Mouse (Mus musculus): ENCODE measurements around the gene Zc3h10.
A peak's percentile ranks its signal among the peaks of the same experiment; 100 is the strongest.
"Not testable (repeated sequence)": the region's sequence is repeated elsewhere in the genome, so short reads cannot be mapped to it uniquely, and the experiment has no call there.

Gene Zc3h10

DNA sequence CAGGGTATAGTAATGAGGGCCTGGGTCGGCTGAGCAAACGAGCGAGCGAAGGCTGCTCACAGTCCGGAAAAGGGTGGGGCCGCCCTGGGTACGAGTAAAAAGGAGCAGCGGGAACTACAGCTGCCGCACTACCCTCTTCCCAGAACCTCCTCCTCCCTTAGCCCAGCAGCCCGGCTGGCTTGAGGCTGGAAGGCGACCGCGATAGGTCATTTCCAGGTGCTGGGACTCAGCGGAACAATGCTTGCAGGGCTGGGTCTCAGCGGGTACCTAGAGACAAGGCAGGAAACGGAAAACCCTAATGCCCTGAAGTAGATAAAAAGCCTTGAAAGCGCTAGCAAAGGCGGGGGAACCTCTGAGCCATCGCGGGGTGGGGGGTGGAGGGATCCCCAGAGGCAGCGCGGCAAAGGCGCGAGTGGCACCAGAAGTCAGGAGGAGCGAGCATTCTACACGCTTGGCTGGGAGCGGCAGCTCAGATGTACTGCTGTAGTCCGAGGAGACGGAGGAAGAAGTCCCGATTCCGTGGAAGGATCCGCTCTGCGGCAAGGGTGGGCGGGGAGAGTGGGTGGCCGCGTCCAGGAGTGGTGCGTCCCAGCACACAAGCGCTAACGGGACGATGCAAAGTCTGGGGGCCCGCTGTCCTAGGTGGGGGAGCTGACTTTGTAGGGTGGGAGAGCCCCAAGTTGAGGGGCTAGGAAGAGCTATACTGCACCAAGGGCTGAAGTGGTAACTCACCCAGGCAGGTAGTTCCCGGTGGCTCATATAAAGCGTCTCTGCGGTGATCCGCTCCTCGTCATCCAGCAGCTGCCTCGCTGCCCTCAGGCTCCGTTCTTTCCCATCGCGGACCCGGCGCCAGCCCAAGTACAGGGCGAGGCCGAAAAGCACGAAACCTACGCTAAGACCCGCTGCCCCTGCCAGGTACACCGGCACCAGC is 22.6 kb downstream of the Zc3h10 start:
- peak; percentile 36 for DNase-seq (ENCODE audit: low read depth, low spot score)

DNA sequence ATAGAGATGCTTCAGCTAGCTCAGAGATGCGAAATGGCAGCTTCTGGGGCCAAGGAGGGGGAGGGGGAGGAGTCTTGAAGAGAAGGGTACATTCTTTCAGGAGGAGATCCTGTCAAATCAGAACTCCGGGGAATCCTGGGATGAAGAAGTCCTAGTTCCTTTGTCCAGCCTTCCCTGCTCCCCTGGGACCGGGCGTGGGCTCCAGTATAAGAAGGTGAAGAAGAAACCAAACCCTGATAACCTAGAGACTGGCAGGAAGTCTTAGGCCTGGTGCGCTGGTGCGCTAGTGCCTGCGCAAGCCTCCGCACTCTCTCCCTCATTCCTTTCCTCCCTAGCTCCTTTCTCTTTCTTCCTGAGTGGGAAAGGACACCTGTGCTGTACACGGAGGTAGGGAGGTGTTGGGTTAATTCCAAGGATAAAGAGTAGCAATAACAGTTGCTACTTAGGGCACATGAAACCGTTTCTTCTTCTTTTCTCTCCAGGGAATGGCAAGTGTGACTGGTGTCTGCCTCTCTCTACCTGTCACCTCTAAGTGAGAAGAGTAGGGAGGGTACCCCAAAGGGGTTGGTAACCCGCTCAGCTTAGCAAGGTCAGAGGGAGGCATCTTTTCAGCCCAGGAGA is 23.4 kb downstream of the Zc3h10 start:
- DNase-seq (ENCODE audit: low read depth, low spot score) = no peak

- DNase-seq (ENCODE audit: low read depth, low spot score) = no peak
Observed at GRCm38 (mm10) chr10:128522351-128522750, 25.2 kb downstream of the Zc3h10 start.

DNA sequence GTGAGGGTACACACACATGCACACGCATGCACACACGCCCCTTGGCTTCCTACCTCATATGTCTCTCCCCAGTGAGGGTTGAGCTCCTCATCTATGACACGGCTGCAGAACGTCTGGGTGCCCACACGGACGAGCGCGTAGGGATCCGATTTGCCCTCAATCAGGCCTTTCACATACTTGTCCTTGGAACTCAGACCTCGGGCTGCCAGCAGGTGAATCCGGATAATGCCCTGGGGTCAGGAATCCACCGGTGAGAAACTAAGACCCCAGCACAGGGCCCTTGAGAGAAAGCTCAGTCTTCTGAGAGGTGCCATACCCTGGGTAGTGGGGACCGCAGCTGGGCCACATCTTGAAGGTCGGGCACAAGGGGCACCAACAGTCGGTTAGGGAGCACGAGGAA is 27.0 kb downstream of the Zc3h10 start:
- DNase-seq (ENCODE audit: low read depth, low spot score) = no peak

GRCm38 (mm10) chr10:128518833-128519232 is 28.7 kb downstream of the Zc3h10 start:
- no peak for DNase-seq (ENCODE audit: low read depth, low spot score)

DNA sequence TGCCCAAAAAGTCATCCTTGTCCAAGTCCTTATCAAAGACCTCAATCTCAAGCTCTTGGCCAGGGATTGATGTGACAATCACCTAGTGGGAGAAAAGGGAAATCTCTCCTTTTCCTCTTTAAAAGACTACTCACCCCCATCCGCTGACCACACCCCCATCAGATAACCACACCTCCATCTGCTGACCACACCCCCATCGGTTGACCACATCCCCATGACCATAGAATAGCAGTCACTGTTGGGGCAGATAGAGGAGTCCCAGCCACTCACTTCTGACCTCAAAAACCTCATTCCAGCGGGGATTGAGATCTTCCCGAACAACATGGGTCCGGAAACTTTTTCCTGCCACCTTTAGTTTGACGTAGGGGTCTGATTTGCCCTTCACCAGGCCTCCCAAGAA is 30.9 kb downstream of the Zc3h10 start:
- no peak for DNase-seq (ENCODE audit: low read depth, low spot score)

GRCm38 (mm10) chr10:128516029-128516428 is 31.5 kb downstream of the Zc3h10 start:
- DNase-seq (ENCODE audit: low read depth, low spot score) = no peak

DNA sequence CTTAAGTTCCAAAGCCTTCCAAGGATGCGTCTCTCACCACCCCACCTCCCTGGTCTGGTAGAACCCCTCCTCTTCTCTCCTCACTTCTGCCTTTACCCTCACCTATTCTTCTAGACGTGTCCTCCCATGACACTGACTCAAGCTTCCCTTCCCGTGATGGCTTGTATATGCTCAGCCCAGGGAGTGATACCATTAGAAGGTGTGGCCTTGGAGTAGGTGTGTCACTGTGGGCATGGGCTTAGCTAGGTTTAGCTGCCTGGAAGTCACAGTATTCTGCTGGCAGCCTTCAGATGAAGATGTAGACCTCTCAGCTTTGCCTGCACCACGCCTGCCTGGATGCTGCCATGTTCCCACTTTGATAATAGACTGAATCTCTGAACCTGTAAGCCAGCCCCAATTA is 32.5 kb downstream of the Zc3h10 start:
- no peak for DNase-seq (ENCODE audit: low read depth, low spot score)

DNA sequence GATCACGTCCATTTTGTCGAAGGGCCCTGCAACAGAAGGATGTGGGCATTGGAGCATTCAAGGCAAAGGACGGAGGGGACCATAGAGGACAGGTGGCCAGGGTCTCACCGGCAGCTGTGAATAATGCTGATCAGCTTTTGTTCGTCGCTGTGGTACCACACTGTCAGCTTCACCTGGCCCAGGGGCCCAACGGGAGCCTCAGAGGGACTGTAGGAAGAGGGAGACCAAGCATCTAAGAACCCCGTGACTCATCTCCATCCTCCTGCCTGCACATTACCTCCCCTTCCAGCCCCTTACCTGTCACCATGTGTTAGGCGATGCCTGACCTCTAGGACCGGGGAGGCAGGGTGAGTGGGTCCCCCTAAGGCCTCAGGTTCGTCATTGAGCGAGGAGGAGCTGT is 35.8 kb downstream of the Zc3h10 start:
- DNase-seq (ENCODE audit: low read depth, low spot score) = no peak

DNA sequence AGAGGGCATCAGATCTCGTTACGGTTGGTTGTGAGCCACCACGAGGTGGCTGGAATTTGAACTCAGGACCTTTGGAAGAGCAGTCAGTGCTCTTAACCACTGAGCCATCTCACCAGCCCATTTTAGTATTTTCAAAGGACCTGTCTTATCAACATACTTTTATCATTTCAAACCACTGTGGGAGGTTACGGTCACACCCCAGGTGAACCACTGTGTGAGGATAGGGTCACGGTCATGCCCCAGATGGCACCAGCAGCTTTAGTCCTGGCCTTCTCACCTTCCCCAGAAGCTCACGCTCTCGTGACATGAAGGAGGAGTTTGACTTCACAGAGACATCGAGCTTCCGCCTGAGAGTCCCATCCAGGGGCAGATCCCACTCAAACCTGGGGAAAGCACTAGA is 36.4 kb downstream of the Zc3h10 start:
- DNase-seq (ENCODE audit: low read depth, low spot score) = no peak

GRCm38 (mm10) chr10:128510301-128510700 is 37.3 kb downstream of the Zc3h10 start:
- no peak for DNase-seq (ENCODE audit: low read depth, low spot score)

GRCm38 (mm10) chr10:128509831-128510230 is 37.7 kb downstream of the Zc3h10 start:
- DNase-seq (ENCODE audit: low read depth, low spot score) = no peak

DNA sequence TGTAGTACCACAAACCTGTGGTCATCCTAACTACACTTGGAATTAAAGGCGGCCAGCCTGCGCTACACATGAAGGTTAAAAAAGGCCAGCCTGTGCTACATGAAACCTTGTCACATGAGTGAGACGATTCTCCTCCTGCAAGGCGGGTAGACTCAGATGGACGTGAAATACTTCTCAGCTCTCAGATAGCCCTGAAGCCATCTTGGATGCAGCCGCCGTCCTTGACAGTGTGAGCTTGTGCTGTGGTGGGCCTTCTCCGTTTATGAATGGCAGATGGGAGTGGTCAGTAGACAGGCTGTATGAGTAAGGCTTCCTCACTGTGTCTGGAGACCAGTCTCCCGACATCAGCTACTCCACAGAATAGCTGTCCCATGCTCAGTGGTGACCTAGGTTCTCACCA is 38.4 kb downstream of the Zc3h10 start:
- DNase-seq (ENCODE audit: low read depth, low spot score) = no peak

DNA sequence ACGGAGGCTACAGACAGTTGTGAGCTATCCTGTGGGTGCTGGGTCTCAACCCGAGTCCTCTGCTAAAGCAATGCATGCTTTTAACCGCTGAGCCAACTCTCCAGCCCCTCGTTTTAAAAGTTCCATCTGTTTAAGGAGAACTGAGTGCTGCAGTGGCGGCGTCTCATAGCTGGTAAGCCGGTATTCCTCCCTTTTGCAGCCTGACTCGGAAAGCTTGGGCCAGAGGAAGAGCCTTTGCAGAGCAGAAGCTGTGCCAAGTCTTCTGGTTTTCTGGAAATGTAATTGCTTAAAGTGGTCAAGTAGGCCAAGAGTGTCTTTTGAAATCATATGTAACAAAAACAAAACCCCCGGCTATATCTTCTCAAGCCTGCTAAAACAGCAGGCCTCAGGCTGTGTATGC is 39.3 kb downstream of the Zc3h10 start:
- DNase-seq (ENCODE audit: low read depth, low spot score) = no peak

DNA sequence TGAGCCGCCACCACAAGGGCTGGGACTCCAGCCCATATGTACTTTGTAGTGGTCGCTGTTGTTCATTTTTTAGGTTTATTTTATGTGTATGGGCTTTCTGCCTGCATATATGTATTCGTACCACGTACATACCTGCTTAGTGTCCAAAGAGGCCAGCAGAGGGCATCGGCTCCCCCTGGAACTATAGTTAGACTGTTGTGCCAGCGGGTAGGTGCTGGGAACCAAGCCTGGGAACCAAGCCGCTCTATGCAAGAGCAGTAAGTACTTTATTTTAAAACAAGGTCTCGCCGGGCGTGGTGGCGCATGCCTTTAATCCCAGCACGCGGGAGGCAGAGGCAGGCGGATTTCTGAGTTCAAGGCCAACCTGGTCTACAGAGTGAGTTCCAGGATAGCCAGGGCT is 41.6 kb downstream of the Zc3h10 start:
- no peak for DNase-seq (ENCODE audit: low read depth, low spot score)

DNA sequence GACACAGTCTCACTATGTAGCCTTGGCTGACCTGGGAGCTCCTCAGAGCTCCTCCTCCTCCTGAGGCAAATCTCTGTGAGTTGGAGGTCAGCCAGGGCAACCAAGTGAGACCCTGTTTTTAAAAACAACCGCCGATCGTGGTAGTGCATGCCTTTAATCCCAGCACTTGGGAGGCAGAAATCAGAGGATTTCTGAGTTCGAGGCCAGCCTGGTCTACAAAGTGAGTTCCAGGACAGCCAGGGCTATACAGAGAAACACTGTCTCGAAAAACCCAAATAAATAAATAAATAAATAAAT is 42.3 kb downstream of the Zc3h10 start:
- not testable (repeated sequence) for DNase-seq (ENCODE audit: low read depth, low spot score)

DNA sequence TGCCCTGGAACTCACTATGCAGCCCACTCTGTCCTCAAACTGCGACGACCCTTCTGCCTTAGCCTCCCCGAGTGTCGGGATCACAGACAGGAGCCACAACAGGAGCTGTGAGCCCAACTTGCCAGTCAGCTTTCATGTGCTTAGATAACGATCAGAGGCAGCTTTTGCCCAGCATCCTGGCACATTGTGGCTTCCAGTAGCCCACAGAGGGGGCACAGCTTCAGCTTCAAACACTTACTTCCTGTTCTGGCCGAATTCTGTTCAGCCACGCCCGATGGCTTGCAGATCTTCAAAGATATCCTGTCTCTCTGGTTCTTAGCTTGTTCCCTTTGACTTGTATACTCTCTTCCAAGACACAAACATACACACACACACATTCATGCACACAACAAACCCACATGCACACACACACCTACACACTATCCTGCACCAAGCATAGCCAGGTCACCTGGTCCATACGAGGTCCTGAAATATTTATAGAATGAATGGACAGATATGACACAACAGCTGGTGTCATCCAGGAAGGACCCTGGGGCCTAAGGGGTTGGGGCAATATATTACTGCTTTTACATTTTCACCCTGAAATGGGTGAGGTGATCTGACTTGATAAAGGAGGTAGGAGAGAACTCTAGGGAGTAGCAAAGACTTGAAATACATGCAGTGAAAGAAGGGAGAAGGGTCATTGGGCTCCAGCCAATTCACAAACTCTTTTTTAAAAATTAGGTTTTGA is 42.8 kb downstream of the Zc3h10 start:
- no peak for DNase-seq (ENCODE audit: low read depth, low spot score)

DNA sequence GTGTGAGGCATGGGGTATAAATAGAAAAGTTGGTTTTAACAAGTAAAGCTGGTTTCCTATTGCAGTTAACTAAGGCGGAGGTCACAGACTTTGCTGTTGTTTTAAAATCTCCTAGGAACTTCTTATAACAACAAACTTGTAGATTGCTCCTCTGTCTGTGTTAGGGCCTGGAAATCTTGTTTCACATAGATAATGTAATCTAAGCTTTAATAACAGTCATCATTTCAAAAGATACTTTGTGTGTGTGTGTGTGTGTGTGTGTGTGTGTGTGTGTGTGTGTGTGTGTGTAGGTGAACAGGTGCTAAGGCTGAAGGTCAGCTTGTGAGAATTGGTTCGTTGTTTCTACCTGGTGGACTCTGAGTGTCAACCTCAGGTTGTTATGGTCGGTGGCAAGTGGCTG is 43.6 kb downstream of the Zc3h10 start:
- no peak for DNase-seq (ENCODE audit: low read depth, low spot score)

DNA sequence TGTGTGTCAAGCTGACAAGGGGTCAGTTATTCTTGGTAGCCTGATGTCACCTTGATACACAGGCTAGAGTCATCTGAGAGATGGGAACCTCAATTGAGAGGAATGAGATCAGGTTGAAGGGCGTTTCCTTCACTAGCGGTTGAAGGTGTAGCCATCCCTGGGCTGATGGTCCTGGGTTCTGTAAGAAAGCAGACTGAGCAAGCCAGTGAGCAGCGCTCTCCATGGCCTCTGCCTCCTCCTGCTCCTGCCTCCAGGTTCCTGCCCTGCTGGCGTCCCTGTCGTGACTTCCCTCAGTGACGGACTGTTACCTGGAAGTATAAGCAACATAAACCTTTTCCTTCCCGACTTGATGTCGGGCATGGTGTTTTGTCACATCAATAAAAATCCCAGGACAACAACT is 44.0 kb downstream of the Zc3h10 start:
- no peak for DNase-seq (ENCODE audit: low read depth, low spot score)

GRCm38 (mm10) chr10:128502341-128502740 is 45.2 kb downstream of the Zc3h10 start:
- DNase-seq (ENCODE audit: low read depth, low spot score) = no peak

DNA sequence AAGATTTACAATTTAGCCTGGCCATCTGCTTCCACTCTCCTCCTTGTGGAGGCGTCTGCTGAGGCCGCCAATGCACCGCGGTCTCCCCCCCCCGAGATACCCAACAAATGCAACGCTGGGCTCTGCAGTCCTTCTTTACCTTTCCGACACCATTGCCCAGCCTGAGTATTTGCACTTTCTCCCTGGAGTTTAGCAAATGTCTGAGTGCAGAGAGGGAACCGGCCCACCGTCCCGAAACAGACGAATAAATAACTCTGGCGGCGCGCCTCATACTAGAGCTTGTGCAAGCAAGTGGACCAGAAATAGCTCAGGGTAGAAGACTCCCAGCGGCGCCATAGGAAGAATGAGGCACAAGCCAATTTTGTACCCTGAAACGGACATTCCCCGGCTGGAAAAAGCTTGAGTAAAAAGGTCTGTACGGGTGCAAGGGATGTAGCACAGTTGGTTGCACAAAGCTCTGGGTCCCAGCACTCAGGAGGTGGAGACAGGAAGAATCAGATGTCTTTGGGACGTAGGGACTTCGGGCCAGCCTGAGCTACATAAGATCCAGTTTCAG is 48.4 kb downstream of the Zc3h10 start:
- DNase-seq (ENCODE audit: low read depth, low spot score) = peak; percentile 42

DNA sequence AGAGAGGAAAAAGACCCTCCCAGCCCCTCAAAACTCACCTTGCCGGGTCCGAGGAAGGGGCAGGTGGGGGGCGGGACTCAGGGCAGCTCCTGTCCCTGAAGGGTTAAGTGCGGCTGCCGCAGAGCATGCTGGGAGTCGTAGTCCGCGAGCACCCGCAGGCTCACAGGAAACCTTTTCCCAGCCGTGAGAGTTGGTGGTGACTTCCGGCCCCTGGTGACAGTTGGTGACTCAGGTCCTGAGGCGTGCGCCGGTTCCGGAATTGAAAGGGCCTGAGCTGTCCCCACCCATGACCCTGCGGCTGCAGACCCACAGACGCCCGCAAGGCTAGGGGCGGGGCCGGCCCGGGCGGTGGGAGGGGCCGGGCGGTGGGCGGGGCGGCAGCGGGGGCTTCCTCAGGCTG is 49.0 kb downstream of the Zc3h10 start, which contains the start of gene Myl6b:
Gene Myl6b (minus strand): TSS at position 96 of the 400 bp plus-strand sequence.
- DNase-seq (ENCODE audit: low read depth, low spot score) = peak; percentile 90

All from embryo, embryonic 11.5 days (tissue).